Mouse (Mus musculus): ENCODE results near the gene Ubap1l. TPM values are rescaled to one million over a fixed set of nuclear protein-coding genes. Genes with fewer than 3 reads are reported as not detected.

The Ubap1l gene
- polyA plus RNA-seq, 1 experiment: 0.98 TPM

DNA sequence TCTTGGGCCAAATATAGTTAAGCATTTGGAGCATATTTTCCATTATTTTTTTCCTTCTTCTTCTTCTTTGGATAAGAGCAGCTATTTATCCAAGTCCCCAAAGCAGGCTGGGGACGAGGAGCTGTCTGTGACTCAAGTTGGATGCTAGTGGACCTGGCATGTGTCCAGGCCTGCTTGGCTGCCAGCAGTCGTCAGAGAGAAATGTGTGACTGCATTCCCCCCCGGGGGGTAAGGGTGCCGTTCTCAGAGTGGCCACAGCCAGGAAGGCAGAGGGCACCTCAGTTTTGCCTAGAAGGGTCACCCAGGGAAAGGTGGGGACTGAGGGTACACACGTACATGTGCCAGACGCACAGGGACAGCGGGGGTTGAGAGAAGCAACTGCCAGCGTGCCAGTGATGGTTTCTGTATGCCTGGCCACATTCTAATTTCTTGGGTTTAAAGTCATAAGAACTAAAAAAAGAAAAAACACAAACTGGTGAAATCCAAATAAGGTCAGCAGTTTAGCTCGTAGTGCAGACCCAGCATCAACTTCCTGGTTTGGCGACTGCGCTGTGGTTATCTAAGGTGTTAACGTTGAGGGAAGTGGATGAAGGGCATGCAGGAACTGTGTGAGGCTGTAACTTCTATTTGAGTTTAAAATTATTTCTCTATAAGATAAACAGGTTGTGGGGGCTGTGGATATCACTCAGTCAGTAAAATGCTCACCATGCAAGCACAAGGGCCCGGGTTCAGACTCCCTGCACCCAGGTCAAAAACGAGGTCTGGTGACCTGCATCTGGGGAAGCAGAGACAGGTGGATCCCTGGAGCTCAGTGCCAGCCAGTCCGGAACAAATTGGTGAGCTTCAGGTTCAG is 43.7 kb downstream of the Ubap1l start:
- Histone ChIP-seq H3K4me1 (ENCODE audit: control insufficient read depth, insufficient read depth, low read length) (no peaks in the 10 kb centered on the region; the same call in 1 of the 2 replicates), H3K4me3 (ENCODE audit: insufficient read depth, low read length) (no peak overlapping the region), H3K27ac (ENCODE audit: insufficient read depth, low read length) (no peak overlapping the region)
- TF ChIP-seq POLR2A (IDR thresholded peaks at IDR 0.05; ENCODE audit: low read depth, low read length) (no peak), CTCF (IDR thresholded peaks at IDR 0.05; ENCODE audit: borderline replicate concordance, insufficient read depth, low read length) (no peak)

DNA sequence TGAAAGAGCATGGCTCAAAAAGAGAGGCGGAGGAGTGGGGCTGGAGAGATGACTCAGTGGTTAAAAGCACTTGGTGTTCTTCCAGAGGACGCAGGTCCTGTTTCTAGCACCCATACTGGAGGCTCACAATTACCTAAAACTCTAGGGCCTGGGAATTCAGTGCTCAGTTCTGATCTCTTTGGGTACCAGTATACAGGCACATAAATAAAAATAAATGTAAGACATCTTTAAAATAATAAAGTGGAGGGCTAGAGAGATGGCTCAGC is 44.3 kb downstream of the Ubap1l start:
- TF ChIP-seq CTCF (IDR thresholded peaks at IDR 0.05; ENCODE audit: borderline replicate concordance, insufficient read depth, low read length) (no peak), POLR2A (IDR thresholded peaks at IDR 0.05; ENCODE audit: low read depth, low read length) (no peak)

DNA sequence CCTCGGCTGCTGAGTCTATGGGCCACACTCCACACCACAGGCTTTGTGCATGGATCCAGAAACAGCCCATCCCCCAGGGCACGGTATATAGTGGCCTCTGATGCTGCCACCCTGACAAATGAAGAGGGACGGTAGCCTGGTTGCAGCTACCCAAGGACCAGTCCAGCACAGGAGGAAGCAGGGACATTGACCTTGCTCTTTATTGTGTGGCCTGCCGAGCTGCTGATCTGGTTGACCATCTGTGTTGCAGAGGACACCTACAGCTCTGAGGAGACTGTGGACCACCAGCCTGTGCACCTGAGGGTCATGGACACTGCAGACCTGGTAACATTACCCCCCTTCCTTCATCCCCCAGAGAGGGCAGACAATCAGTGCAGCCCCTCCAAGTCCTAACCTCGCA is 46.5 kb downstream of the Ubap1l start:
- H3K27ac ChIP-seq (ENCODE audit: insufficient read depth, low read length): no peak overlapping the region
- H3K4me3 ChIP-seq (ENCODE audit: insufficient read depth, low read length): no peak overlapping the region
- TF ChIP-seq CTCF (IDR thresholded peaks at IDR 0.05; ENCODE audit: borderline replicate concordance, insufficient read depth, low read length): no peak
- TF ChIP-seq POLR2A (IDR thresholded peaks at IDR 0.05; ENCODE audit: low read depth, low read length): no peak
- H3K4me1 ChIP-seq (ENCODE audit: control insufficient read depth, insufficient read depth, low read length): no peaks in the 10 kb centered on the region; the same call in 1 of the 2 replicates

More for the DNA sequence above, 44.3 kb downstream of the Ubap1l start:
- Histone ChIP-seq H3K4me1 (ENCODE audit: control insufficient read depth, insufficient read depth, low read length) (no peaks in the 10 kb centered on the region; the same call in 1 of the 2 replicates), H3K4me3 (ENCODE audit: insufficient read depth, low read length) (no peak overlapping the region), H3K27ac (ENCODE audit: insufficient read depth, low read length) (no peak overlapping the region)

DNA sequence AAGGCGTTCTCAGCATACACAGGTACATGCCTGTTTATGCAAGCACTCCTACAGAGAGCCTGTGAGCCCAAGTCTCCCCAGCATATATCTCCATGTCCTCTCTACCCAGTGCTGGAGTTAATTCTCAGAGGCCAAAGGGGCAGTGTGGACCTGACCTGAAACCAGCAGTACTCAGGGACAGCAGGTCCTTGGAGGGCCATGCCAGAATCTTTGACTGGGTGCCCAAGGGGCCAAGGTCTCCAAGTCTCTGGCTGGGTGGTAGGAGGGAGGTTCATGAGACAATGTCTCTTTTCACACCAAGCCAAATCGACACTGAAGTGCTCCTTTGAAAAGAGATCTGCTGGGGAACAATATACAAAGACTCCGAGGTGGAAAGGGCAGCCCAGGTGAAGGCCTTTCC is 47.0 kb downstream of the Ubap1l start:
- Histone ChIP-seq H3K4me1 (ENCODE audit: control insufficient read depth, insufficient read depth, low read length) (no peaks in the 10 kb centered on the region; the same call in 1 of the 2 replicates), H3K27ac (ENCODE audit: insufficient read depth, low read length) (no peak overlapping the region), H3K4me3 (ENCODE audit: insufficient read depth, low read length) (no peak overlapping the region)
- TF ChIP-seq POLR2A (IDR thresholded peaks at IDR 0.05; ENCODE audit: low read depth, low read length) (no peak), CTCF (IDR thresholded peaks at IDR 0.05; ENCODE audit: borderline replicate concordance, insufficient read depth, low read length) (no peak)

DNA sequence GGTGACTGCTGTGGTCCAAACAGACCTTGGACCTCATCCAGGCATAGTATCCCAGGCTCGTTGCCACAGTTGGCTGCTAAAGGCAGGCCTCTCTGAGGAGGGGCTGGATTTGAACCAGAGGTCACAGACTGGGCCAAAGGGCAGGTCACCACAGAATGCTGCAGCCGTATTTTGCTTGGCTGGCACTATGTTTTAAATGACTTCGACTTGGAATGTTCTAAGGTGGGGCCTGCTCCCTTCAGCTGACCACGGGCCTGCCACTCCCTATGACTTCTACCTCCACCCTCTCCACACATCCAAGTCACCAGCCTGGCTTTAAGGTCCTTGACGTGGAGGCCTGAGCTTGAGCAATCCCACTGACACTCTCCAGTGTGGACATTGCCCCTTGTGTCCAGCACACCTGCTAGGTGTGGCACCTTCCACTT is 48.0 kb downstream of the Ubap1l start:
- TF ChIP-seq POLR2A (IDR thresholded peaks at IDR 0.05; ENCODE audit: low read depth, low read length) (no peak), CTCF (IDR thresholded peaks at IDR 0.05; ENCODE audit: borderline replicate concordance, insufficient read depth, low read length) (no peak)
- Histone ChIP-seq H3K4me1 (ENCODE audit: control insufficient read depth, insufficient read depth, low read length) (no peaks in the 10 kb centered on the region; the same call in 1 of the 2 replicates), H3K27ac (ENCODE audit: insufficient read depth, low read length) (no peak overlapping the region), H3K4me3 (ENCODE audit: insufficient read depth, low read length) (no peak overlapping the region)

DNA sequence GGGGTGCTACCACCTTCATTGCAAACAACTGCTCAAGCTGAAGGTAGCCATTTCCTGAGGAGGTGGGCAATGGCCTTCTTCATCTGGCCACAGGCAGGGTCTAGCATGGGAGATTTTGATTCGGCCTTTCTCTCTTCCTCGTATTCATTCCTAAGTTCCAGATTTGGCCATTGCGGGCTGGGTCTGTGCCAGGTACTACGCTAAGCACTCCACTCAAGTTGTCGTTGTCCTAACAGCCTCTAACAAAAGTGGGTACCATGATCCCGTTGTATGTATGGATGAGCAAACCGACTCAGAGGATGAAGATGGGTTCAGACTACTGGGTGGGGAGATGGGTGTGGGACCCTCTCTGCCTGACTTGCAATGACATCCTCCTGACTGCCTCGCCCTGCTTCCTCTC is 49.5 kb downstream of the Ubap1l start:
- Histone ChIP-seq H3K4me1 (ENCODE audit: control insufficient read depth, insufficient read depth, low read length) (no peaks in the 10 kb centered on the region; the same call in 1 of the 2 replicates), H3K4me3 (ENCODE audit: insufficient read depth, low read length) (no peak overlapping the region), H3K27ac (ENCODE audit: insufficient read depth, low read length) (no peak overlapping the region)
- TF ChIP-seq POLR2A (IDR thresholded peaks at IDR 0.05; ENCODE audit: low read depth, low read length) (no peak), CTCF (IDR thresholded peaks at IDR 0.05; ENCODE audit: borderline replicate concordance, insufficient read depth, low read length) (no peak)

DNA sequence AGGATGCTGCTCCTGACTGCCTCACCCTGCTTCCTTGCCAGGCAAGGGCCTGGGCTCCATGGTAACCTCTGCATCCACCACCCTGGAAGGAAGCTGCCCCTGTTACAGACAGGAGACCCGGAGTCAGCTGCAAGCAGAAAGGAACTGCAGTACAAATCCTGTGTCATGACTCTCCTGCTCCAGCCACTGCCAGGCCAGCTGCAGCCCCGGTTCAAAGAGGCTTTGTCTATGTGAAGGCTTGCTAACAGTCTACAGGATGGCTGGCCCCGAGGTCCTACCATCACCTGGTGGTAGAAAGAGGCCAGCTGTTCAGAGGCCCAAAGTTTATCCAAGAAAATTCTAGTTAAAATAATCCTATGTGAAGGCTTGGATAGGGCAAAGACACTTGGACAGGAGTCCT is 50.5 kb downstream of the Ubap1l start:
- H3K27ac ChIP-seq (ENCODE audit: insufficient read depth, low read length): no peak overlapping the region
- H3K4me3 ChIP-seq (ENCODE audit: insufficient read depth, low read length): no peak overlapping the region
- H3K4me1 ChIP-seq (ENCODE audit: control insufficient read depth, insufficient read depth, low read length): no peaks in the 10 kb centered on the region; the same call in 1 of the 2 replicates
- TF ChIP-seq CTCF (IDR thresholded peaks at IDR 0.05; ENCODE audit: borderline replicate concordance, insufficient read depth, low read length): no peak
- no peak for TF ChIP-seq POLR2A (IDR thresholded peaks at IDR 0.05; ENCODE audit: low read depth, low read length)

DNA sequence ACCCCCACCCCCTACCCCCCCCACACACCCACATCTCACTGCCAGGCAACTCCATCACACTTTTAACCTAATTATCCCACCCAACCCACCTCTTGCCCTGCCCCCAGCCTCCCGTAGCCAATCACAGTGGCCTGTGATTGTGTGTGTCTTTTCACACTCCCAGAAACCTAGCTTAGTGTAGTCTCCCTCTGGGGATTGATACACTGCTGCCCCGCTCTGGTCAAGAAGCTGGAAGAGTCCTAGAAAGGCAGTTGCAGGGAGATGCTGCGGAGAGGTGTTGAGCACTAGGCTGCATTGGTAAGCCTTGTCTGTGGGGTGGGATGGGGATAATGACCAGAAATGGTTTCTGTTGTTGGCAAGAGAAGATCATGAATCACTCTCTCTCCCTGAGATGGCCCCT is 56.9 kb downstream of the Ubap1l start:
- H3K4me3 ChIP-seq (ENCODE audit: insufficient read depth, low read length): no peak overlapping the region
- TF ChIP-seq CTCF (IDR thresholded peaks at IDR 0.05; ENCODE audit: borderline replicate concordance, insufficient read depth, low read length) (no peak), POLR2A (IDR thresholded peaks at IDR 0.05; ENCODE audit: low read depth, low read length) (no peak)
- no peaks in the 10 kb centered on the region for H3K4me1 ChIP-seq (ENCODE audit: control insufficient read depth, insufficient read depth, low read length)
- H3K27ac ChIP-seq (ENCODE audit: insufficient read depth, low read length): no peak overlapping the region

DNA sequence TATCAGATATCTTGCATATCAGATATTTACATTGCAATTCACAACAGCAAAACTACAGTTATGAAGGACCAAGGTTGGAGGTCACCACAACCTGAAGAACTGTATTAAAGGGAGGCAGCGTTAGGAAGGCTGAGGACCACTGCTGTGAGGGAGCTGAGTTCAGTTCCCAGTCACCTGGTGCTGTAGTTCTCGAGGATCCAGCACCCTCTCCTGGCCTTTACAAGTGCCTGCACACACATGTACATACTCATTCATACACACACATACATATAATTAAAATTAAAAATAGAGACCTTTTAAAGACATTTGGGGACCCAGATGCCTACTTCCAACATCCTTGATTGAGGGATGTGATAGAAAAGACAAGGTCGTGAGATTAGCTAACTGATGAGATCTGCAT is 58.8 kb downstream of the Ubap1l start:
- Histone ChIP-seq H3K4me1 (ENCODE audit: control insufficient read depth, insufficient read depth, low read length) (no peaks in the 10 kb centered on the region), H3K27ac (ENCODE audit: insufficient read depth, low read length) (no peak overlapping the region), H3K4me3 (ENCODE audit: insufficient read depth, low read length) (no peak overlapping the region)
- TF ChIP-seq CTCF (IDR thresholded peaks at IDR 0.05; ENCODE audit: borderline replicate concordance, insufficient read depth, low read length): no peak
- TF ChIP-seq POLR2A (IDR thresholded peaks at IDR 0.05; ENCODE audit: low read depth, low read length): no peak

DNA sequence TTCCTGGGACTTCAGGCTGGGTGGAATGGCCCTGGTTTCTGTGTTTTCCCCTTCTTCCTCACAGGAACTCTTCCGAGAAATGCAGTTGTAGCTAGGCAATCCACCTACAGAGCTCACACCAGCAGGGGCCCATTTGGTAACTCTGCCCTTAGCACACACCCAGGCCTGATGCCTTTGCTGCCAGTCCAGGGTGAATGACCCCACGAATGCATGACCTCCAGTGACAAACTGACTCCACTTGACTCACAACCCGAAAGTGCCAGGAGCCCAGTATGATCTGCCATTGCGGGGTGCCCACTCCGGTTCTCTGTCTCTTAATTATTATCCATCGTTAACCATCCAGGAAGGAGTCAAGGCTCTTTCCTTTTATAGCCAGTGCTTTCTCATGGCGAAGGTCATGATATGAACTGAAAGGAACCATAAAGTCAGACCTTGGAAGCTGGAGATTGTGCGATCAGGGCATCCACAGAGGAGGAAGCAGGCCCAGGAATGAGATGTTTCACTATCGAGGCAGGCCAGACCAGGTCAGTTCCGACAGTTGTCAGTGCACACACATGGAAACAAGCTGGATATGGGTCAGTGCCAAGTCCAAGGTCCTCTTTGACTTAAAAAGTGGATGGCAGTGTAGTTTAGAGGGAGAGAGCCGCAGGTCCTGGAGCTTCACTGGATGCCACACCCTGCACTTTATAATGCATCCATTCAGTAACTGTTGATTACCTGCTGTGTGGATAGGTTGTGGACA is 62.1 kb downstream of the Ubap1l start, which contains the start of gene Slc51b:
Gene Slc51b (minus strand): TSS at position 196 of the 742 bp plus-strand sequence.
- Histone ChIP-seq H3K4me3 (ENCODE audit: insufficient read depth, low read length) (no peak within 1 kb of the TSS), H3K4me1 (ENCODE audit: control insufficient read depth, insufficient read depth, low read length) (no peaks in the 10 kb centered on the region), H3K27ac (ENCODE audit: insufficient read depth, low read length) (no peak within 1 kb of the TSS)
- TF ChIP-seq POLR2A (IDR thresholded peaks at IDR 0.05; ENCODE audit: low read depth, low read length): no peak
- no peak for TF ChIP-seq CTCF (IDR thresholded peaks at IDR 0.05; ENCODE audit: borderline replicate concordance, insufficient read depth, low read length)

Measured in embryonic fibroblast, embryonic 13.5 days (primary cell).